Mouse (Mus musculus) inflammation-experienced regulatory T-cells (primary cell): ENCODE data around the gene Ankrd17. TPM values are rescaled to one million over a fixed set of nuclear protein-coding genes. Genes with fewer than 3 reads are reported as not detected.

Source experiments
- polyA plus RNA-seq, 2 experiments: library from polyadenylated mRNA; unstranded; fragments of 100-300 nt; shearing (Covaris generic); gene quantifications; one replicate each; pipeline ENCODE4 v1.2.1; 2017

The Ankrd17 gene
- polyA plus RNA-seq = 10 to 100 TPM; 27.7 to 32.8 TPM

DNA sequence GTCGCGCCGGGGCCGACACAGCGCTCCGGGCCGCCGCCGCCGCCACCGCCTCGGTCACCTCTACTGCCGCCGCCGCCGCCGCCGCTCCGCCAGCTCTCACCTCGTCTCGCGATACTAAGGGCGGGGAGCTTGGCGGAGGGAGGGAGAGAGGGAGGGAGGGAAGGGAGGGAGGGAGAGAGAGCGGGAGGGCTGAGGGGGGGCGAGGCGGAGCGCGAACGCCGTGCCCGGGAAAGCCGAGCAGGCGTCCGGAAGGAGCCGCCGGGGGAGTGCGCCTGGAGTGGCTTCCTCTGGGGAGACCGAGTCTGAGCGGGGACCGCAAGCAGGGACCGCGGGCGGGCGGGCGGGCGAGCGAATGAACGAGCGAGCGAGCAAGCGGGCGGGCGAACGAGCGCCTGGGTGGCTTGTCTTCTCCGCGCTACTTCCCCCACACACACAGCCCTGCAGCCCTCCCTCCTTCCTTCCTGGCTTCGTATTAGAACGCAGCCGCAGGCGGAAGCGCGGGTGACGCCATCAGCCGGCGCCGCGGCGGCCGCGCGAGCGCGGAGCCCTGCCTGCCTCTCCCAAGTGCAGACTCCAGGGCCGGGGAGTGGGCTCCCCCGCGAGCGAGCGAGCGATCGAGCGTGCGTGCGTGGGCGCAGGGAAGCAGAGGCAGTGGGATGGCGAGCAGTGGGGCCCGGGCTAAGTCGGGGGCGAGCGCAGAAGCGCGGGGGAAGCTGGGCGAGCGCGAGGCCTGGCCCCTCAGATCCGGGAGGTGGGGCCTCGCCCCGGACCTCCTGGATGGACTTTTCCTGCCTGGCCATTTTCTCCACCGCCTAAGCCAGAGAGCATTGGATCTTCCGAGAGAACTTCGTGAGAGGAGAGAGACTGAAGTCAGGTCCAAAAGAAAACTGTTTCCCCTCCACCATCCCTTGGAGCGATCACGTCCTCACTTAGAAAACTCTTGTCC, at the start of gene Ankrd17:
Gene Ankrd17, minus strand, starts transcription at position 457 of the 946 bp plus-strand sequence.

GRCm38 (mm10) chr5:90367067-90367303, 608 bp upstream of the Ankrd17 start, which contains the start of gene Gm9958:
Gm9958 (plus strand) TSS chr5:90367204.

GRCm38 (mm10) chr5:90223534-90224381, 142.6 kb downstream of the Ankrd17 start, which contains the start of gene Cox18:
Cox18 (minus strand) TSS chr5:90224001.

Other genes starting within 250 kb of the Ankrd17 start
- gene Cox18, start 142.6 kb downstream of the Ankrd17 start, polyA plus RNA-seq = 10 to 100 TPM; 36.0 to 38.9 TPM
- 1 to 10 TPM; 1.5 to 3.2 TPM for gene Gm9958, start 627 bp upstream of the Ankrd17 start, polyA plus RNA-seq
- under 1 TPM in 1 of 2 experiments, not detected in 1; 0.50 TPM for gene Alb, start 94.3 kb upstream of the Ankrd17 start, polyA plus RNA-seq
- gene Afp, start 124.2 kb upstream of the Ankrd17 start, polyA plus RNA-seq = 10 to 100 TPM in 1 of 2 experiments, 1 to 10 TPM in 1; 4.5 to 14.5 TPM
- gene Afm, start 152.4 kb upstream of the Ankrd17 start, polyA plus RNA-seq = under 1 TPM; 0.08 to 0.13 TPM
- under 1 TPM; 0.27 to 0.73 TPM for gene 5830473C10Rik, start 194.5 kb upstream of the Ankrd17 start, polyA plus RNA-seq